Mouse (Mus musculus): ENCODE measurements at regions not wholly inside any gene's neighbourhood (a gene's known extent, or its start where the extent isn't known, plus 50 kb on each side); places are given as distances from the start of the nearest gene placed in this dataset.

DNA sequence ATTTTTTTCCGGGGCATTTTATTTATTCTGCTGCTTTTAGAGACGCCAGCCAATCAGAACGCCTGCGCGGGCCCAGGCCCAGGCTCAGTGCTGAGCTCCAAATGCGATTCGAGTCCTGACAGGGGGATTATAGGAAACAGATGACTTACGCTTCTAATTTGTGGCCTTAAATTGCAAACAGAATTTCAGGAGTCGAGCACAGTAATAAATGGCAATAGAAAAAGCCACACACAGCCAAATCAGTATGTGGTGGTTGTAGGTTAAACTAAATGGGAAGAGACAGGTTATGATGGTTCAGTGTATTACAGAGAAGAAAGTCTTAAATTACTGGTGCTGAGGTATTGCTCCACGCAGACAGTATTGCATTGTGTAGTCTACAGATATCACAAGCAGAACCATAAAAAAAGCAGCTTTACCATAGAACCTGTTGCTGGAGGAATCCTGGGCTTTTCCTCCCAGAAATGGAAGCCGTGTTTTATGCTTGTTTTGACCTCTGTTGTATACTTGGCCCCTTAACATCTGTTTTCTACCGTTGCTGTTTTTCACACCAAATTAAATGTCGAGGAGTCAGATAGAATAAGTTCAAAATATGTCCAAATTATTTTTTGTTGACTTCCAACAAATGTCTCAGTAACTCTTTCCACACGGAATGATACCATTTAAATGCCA lies 110.2 kb upstream of the Zeb2 start:
- peak; percentile 89 for DNase-seq

- no peak for DNase-seq
Observed at GRCm38 (mm10) chr2:45226045-45226370, 108.8 kb upstream of the Zeb2 start.

DNA sequence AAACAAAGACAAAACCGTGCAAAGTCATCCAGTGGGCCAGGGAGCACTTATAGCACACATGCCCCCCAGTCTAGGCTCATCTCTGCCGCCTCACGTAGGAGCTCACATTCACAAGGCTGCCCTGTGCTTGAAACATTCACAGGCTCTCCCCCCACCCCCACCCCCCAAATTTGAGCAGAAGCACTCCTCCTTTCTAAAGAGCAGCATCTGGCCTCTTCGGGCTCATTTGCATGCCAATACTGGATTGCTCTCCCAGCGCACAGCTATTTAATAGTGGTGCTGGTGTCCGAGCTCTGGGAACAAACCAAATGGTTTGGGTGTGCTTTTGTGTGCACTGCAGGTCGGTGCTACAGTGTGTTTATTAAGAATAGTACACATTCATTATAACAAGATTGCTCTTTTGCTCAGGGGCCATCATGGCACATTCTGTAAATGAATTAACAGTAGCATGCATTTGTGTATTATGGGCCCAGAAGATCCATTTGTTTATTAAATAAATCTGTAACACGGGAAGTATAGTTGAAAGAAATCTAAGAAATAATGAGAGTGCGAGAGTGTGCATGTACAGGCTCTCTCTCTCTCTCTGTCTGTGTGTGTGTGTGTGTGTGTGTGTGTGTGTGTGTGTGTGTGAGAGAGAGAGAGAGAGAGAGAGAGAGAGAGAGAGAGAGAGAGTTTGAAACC lies 108.3 kb upstream of the Zeb2 start:
- no peak for DNase-seq

DNA sequence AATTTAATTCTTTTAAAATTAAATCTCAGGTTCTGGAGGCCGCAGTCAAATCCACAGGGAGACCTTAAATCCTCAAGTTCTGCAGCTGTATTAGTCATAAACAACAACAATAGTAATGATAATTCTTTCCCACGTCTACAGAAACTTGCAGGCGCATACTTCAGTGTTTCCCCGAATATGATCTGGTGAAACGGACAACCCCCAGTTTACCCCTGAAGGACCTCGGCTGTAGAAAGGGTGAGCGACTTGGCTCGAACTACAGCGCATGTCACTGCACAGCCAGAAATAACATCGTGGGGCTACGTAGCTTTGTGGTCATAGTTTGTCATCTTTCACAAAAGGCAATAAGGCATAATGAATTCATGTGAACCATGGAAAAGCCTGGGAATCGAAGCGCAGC lies 105.0 kb upstream of the Zeb2 start:
- no peak for DNase-seq

- peak; percentile 93 for DNase-seq
Observed at GRCm38 (mm10) chr2:45219851-45220250, 102.7 kb upstream of the Zeb2 start.

DNA sequence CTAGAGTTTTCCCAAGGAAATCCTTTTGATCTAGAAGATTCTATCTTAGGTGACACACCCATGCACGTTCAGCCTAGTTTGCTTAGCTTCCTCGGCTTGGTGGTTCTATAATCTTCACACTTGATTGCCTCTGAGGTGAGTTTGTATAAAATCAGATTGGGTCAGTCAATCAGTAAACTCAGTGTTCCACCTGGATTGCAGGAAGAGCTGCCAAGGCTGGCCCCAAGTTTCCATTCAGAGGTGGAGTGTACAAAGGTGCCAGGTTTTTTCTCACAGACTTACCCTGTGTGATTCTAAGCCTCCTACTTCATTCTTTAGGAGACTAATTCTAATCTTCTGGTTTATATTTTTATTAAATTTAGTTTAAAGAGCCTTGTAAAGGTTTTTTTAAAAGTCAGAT lies 95.6 kb upstream of the Zeb2 start:
- DNase-seq = peak; percentile 27

DNA sequence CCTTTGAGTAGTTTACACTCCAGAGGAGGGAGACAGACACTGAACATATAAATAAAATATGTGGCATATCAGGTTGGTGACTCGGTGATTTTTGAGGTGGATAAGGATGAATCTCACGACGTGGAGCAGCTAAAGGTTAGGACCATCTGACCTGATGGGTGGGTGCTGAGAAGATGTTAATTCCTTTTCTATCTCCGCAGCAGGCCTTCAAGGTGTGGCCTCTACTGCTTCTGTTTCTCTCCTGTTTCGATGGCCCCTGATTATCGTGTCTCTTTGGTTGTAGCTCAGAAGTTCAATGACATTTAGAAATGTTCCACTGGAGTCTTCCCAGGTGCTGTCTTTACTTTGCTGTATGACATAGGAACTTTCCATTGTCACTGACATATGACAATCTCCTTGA lies 91.3 kb upstream of the Zeb2 start:
- peak; percentile 53 for DNase-seq

DNA sequence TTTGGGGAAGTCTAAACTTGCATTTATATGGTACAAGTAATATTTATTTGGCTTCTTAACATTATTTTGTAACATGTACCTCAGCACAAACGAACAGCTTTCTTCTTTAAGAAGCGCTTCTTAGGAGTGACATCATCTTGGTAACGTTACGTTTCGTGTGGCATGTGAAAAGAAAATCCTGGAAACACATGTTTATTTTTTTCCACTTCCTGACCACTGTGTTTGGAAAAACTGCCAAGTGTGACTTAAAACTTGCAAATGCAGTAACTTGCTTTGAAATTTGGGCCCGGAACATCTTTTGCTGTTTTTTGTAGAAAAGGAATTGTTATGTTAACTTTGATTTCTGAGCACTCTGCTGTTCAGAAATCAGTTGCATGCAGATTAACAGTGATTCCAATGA lies 88.6 kb upstream of the Zeb2 start:
- DNase-seq = peak; percentile 35

GRCm38 (mm10) chr2:45205211-45205610 lies 88.0 kb upstream of the Zeb2 start:
- DNase-seq = no peak

DNA sequence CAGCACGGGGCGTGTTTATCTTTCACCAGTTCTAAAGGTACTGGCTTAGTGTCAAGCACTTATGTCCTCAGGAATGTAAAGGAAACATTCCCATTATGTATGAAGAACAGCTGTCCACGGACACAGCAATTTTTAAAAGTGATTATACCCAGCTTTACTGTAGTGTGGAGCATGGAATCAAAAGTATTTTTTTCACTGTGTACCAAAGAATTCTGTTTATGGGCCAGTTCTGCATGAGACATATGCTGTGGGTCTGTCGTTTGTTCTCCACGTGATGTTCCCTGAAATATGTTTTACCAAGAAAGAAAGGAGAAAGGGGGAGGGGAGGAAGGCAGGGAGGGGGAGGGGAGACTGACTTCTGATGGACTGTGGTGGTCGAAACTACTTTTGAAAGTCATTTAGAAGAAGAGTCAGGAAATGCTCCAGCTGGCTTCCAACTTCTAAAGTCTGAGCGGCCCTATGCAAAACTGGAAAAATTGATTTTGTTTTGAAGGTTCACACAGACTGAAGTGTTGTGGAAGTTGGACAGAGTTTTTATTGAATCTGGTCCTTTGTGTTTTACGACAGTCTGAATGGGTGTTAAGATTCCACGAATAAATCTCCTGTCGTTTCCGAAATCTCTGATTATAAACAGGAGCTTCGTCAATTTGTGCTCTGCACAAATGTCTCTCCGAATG lies 80.9 kb upstream of the Zeb2 start:
- peak; percentile 45 for DNase-seq

DNA sequence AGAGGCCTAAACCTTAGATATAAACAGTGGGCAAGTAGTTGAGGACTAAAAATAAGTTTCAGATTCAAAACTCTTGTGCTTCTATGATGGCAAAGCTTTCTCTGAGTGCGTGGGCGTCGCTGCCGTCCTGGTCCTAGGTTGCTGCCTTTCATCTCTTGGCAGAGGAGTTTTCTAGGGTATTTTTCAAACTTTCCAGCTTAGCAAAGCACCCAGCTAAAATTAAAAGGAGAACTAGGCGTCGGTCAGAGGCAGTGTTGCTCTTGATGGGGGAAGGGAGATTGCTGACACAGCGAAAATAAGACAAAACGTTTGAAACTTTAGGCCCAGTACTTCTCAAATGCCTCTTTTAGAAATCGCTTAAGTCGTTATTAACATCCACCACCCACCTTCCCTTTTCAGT lies 80.1 kb upstream of the Zeb2 start:
- peak; percentile 96 for DNase-seq

GRCm38 (mm10) chr2:45196511-45196910 lies 79.3 kb upstream of the Zeb2 start:
- peak; percentile 88 for DNase-seq

- no peak for DNase-seq
Observed at GRCm38 (mm10) chr2:45194335-45194734, 77.1 kb upstream of the Zeb2 start.

DNA sequence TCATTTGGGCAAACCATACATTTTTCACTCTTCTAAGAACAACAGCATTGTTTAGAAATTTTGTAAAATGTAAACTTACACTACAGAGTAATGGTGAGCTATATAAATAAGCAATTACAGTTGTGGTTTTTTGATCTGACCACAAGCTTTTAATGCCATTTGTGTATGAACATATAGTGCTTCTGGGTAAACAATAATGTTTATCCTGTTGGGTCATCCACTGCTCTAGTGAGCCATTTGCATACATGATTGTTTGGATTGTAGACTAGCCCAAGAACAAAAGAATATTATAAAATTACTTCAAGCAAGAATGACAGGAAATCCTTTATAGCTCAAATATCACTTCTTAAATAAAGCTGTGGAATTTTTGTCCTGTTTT lies 68.4 kb upstream of the Zeb2 start:
- no peak for DNase-seq

- DNase-seq = peak; percentile 91
Observed at GRCm38 (mm10) chr2:45184704-45185620, 67.8 kb upstream of the Zeb2 start.

- DNase-seq = no peak
Observed at GRCm38 (mm10) chr2:45184149-45184548, 67.0 kb upstream of the Zeb2 start.

GRCm38 (mm10) chr2:45182876-45183275 lies 65.7 kb upstream of the Zeb2 start:
- no peak for DNase-seq

DNA sequence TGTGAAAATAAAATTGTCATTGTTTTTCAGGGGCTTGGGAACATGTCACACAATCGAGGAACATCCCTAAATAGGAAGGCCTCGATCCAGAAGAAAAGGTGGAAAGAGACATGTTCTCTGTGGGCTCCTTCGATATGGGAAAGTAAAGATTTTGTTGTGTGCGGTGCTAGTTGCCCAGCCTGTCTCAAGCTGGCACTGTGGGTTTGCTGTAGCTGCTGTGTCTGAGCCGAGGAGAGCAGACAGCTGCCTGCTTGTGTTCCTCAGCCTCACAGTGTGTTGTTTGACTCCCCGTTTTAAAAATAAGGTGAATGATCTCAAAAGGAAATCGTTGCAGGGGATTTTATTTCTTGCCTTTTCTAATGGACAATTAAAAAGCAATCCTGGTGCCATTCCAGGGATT lies 64.4 kb upstream of the Zeb2 start:
- DNase-seq = no peak

- DNase-seq = no peak
Observed at GRCm38 (mm10) chr2:45178849-45179453, 61.8 kb upstream of the Zeb2 start.

DNA sequence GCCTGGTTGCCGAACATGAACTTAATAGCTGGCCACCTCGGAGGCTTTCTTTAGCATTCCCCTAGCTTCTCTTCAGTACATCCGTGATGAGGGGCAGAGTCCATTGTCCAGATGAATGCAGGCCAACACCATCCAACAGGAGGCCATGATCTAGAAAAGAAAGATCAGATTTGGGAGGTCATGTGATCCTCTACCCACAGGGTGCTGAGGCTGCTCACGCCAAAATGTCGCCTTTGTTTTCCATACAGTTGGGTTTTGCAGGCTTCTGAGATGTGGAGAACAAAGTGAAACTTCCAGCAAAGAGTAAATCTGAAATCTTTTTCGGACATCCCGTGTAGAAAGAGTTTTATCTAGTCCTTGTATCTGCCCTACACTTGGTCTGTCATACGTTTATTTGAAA lies 55.2 kb upstream of the Zeb2 start:
- DNase-seq = peak; percentile 60

DNA sequence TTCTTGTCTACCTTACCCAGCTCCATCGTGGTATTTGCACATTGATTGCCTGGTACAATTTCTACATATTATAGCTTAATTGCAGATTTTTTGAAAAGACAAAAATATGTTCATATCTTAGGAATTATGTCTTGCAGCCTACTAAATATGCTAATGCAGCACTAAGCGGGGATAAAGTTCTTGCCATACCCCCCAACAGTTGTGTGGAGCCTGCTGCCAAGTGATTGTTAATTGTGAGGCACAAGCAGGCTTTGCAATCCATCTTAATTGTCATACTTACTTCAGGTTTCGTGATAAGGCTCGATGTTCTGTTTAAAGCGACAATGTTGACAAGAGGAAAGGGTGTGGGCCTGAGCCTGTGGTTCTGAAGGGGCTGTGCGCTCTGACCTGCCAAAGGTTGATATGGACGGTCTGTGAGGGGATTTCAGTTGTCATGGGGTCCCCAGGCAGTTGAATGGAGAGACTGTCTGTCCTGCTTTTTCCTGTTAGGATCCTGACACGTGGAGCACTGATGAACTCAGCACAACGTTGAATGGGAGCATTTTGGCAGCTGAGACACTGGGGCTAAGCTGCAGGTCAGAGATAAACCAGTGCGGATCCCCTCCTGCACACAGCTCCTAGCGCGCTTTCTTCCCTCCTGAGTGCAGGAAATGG lies 54.5 kb upstream of the Zeb2 start:
- peak; percentile 84 for DNase-seq

GRCm38 (mm10) chr2:45170272-45170671 lies 53.1 kb upstream of the Zeb2 start:
- DNase-seq = no peak

Data from heart, adult 11 months (tissue).